Mouse (Mus musculus): ENCODE data around the gene Knl1. TPM values are rescaled to one million over a fixed set of nuclear protein-coding genes. Genes with fewer than 3 reads are reported as not detected.

Gene Knl1
- total and polyA plus RNA-seq, 2 experiments from 2014 or later: 1.5 to 3.7 TPM

DNA sequence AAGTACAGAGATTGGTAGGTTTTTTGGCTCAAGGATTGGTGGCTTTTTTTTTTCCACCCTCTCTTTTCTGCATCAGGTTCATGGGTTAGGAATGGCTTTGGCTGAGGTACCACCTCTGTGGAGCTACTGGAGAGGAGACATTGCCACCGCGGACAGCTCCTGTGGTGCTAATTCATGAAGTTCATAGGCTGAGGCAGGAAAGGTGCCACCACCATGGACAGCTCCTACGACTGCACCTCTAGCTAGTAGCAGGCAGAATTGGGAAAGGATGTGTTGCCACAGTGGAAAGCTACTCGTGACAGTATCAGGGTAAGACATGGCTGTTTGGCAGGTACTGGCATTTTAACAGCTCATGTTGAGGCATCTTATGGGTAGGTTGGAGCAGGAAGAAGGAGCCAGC lies 61.6 kb downstream of the Knl1 start:
- TF ChIP-seq CTCF (IDR thresholded peaks at IDR 0.05): no peak
- ATAC-seq (ENCODE audit: low FRiP score) (no peak), DNase-seq (ENCODE audit: low spot score) (no peak)
- Histone ChIP-seq H3K4me1 (ENCODE audit: insufficient read depth, low read length) (no peaks in the 10 kb centered on the region), H3K9me3 (ENCODE audit: low read length) (no peaks in the 10 kb centered on the region), H3K36me3 (ENCODE audit: insufficient read depth, low read length) (no peaks in the 10 kb centered on the region), H3K9ac (replicated peaks; ENCODE audit: low read length, poor library complexity, severe bottlenecking) (no peak overlapping the region), H3K4me2 (ENCODE audit: low read depth, low read length, poor library complexity, severe bottlenecking) (no peak overlapping the region), H3K27me3 (ENCODE audit: insufficient read depth, low read length) (no peaks in the 10 kb centered on the region), H3K27ac (ENCODE audit: low read depth, low read length) (no peak overlapping the region), H3K4me3 (ENCODE audit: low read depth, low read length) (no peak overlapping the region)
- 79% methylated on average over 4 of the region's 4 CpGs for WGBS

- TF ChIP-seq CTCF (IDR thresholded peaks at IDR 0.05): no peak
- H3K9ac ChIP-seq (replicated peaks; ENCODE audit: low read length, poor library complexity, severe bottlenecking): no peak overlapping the region
- H3K27ac ChIP-seq (ENCODE audit: low read depth, low read length): no peak overlapping the region
- H3K27me3 ChIP-seq (ENCODE audit: insufficient read depth, low read length): no peaks in the 10 kb centered on the region
- H3K4me1 ChIP-seq (ENCODE audit: insufficient read depth, low read length): no peaks in the 10 kb centered on the region
- no peaks in the 10 kb centered on the region for H3K36me3 ChIP-seq (ENCODE audit: insufficient read depth, low read length)
- no peak overlapping the region for H3K4me3 ChIP-seq (ENCODE audit: low read depth, low read length)
- no peak overlapping the region for H3K4me2 ChIP-seq (ENCODE audit: low read depth, low read length, poor library complexity, severe bottlenecking)
- no peaks in the 10 kb centered on the region for H3K9me3 ChIP-seq (ENCODE audit: low read length)
- DNase-seq (ENCODE audit: low spot score): no peak
- ATAC-seq (ENCODE audit: low FRiP score): no peak
- 92% methylated on average over 3 of the region's 3 CpGs for WGBS
Observed at GRCm38 (mm10) chr2:119111060-119111459, 64.1 kb downstream of the Knl1 start.

DNA sequence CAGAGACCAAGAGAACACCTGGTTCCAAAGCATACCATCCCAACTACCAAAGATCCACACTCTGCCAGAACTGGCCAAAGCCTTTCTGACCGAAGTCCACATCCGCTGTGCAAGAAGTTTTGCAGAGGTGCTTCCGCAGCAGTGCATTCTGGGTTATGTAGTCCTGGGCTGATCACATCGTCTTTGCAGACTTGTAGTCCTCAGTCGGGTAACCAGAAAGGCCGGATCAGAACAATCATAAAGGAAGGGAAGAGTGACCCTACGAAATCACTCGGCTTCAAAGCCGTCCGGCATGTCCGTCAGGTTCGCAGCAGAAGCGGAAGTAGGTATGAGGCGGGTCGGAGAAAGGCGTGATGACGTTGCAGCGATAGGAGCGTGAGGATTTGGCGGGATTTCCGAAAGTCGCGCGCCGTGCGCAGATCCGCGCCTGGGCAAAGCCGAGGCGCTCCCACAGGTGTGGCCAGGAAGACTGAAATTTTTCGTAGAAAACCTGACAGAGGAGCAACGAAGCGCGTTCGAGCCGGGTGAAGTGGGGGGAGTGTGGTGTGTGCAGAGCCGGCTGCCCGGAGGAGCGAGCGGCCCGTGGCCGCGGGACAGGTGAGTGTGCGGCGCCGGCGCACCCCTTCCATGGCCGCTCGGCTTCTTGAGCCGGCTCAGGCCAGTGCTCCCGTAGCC lies 65.7 kb downstream of the Knl1 start, which contains the start of gene Rad51:
TSS of gene Rad51 (plus strand) at position 356 of the 675 bp plus-strand sequence.
- ATAC-seq (ENCODE audit: low FRiP score) (peak; percentile 93), DNase-seq (ENCODE audit: low spot score) (peak; percentile 92)
- H3K4me1 ChIP-seq (ENCODE audit: insufficient read depth, low read length): no peaks in the 10 kb centered on the region
- H3K27me3 ChIP-seq (ENCODE audit: insufficient read depth, low read length): no peaks in the 10 kb centered on the region
- no peak; the same call in 1 of the 2 replicates for TF ChIP-seq CTCF (IDR thresholded peaks at IDR 0.05)
- peak within 1 kb of the TSS; percentile 77 for H3K27ac ChIP-seq (ENCODE audit: low read depth, low read length)
- under 1% methylated on average over 45 of the region's 51 CpGs for WGBS
- peak within 1 kb of the TSS; percentile 99 for H3K4me2 ChIP-seq (ENCODE audit: low read depth, low read length, poor library complexity, severe bottlenecking)
- no peaks in the 10 kb centered on the region for H3K36me3 ChIP-seq (ENCODE audit: insufficient read depth, low read length)
- peak within 1 kb of the TSS; percentile 62 for H3K9ac ChIP-seq (replicated peaks; ENCODE audit: low read length, poor library complexity, severe bottlenecking)
- peak within 1 kb of the TSS; percentile 65 for H3K4me3 ChIP-seq (ENCODE audit: low read depth, low read length)
- H3K9me3 ChIP-seq (ENCODE audit: low read length): no peaks in the 10 kb centered on the region

GRCm38 (mm10) chr2:119113121-119113925 lies 66.4 kb downstream of the Knl1 start:
- Histone ChIP-seq H3K27me3 (ENCODE audit: insufficient read depth, low read length) (no peaks in the 10 kb centered on the region), H3K4me2 (ENCODE audit: low read depth, low read length, poor library complexity, severe bottlenecking) (peak overlapping the region; percentile 99), H3K9me3 (ENCODE audit: low read length) (no peaks in the 10 kb centered on the region), H3K36me3 (ENCODE audit: insufficient read depth, low read length) (no peaks in the 10 kb centered on the region), H3K4me1 (ENCODE audit: insufficient read depth, low read length) (no peaks in the 10 kb centered on the region), H3K27ac (ENCODE audit: low read depth, low read length) (no peak overlapping the region), H3K4me3 (ENCODE audit: low read depth, low read length) (peak overlapping the region; percentile 65), H3K9ac (replicated peaks; ENCODE audit: low read length, poor library complexity, severe bottlenecking) (peak overlapping the region; percentile 62; the same call in 1 of the 2 replicates)
- DNase-seq (ENCODE audit: low spot score) (no peak), ATAC-seq (ENCODE audit: low FRiP score) (0 out of 2 replicates have a peak, but pooled peaks have one; percentile 3)
- TF ChIP-seq CTCF (IDR thresholded peaks at IDR 0.05): no peak
- 14% methylated on average over 20 of the region's 20 CpGs for WGBS

DNA sequence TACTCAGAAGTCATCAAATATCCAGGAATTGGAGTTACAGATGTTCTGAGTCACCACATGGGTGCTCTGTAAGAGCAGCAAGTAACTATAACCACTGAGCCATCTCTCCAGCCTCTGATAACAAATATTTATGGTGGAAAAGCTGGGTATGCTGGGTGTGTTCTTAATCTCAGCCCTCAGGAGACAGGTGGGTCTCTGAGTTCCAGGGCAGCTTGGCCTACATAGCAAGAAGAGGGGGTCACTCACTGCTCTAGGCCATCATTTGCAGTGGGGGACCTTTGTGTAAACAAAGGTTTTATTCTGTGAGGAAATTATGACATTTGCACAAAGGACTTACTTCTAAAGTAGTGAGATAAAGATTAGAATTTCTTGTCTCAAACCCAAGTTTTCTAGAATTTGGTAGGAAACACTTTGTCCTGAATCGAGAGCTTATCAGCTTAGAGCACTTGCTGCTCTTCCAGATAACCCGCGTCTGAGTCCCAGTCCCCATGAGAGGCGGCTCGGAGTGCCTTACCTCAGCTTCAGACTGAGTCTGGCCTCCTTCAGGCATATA lies 89.5 kb downstream of the Knl1 start:
- Histone ChIP-seq H3K4me1 (ENCODE audit: insufficient read depth, low read length) (no peaks in the 10 kb centered on the region), H3K27ac (ENCODE audit: low read depth, low read length) (no peak overlapping the region), H3K27me3 (ENCODE audit: insufficient read depth, low read length) (no peaks in the 10 kb centered on the region), H3K36me3 (ENCODE audit: insufficient read depth, low read length) (peaks cover 35% of the 10 kb centered on the region), H3K4me2 (ENCODE audit: low read depth, low read length, poor library complexity, severe bottlenecking) (no peak overlapping the region), H3K9me3 (ENCODE audit: low read length) (no peaks in the 10 kb centered on the region), H3K9ac (replicated peaks; ENCODE audit: low read length, poor library complexity, severe bottlenecking) (no peak overlapping the region), H3K4me3 (ENCODE audit: low read depth, low read length) (no peak overlapping the region)
- ATAC-seq (ENCODE audit: low FRiP score) (no peak), DNase-seq (ENCODE audit: low spot score) (no peak)
- WGBS: 90% methylated on average over 5 of the region's 5 CpGs
- no peak for TF ChIP-seq CTCF (IDR thresholded peaks at IDR 0.05)
